Mouse (Mus musculus): Measurements from ENCODE around the gene Arl5c. TPM values are rescaled to one million over a fixed set of nuclear protein-coding genes. Genes with fewer than 3 reads are reported as not detected.
A peak's percentile ranks its signal among the peaks of the same experiment; 100 is the strongest.

The Arl5c gene
- 6.9 and 7.0 TPM in 2 replicates for polyA plus RNA-seq (2015; fragmentation: Nextera tagmentation; extraction: Ambion mirVana)

DNA sequence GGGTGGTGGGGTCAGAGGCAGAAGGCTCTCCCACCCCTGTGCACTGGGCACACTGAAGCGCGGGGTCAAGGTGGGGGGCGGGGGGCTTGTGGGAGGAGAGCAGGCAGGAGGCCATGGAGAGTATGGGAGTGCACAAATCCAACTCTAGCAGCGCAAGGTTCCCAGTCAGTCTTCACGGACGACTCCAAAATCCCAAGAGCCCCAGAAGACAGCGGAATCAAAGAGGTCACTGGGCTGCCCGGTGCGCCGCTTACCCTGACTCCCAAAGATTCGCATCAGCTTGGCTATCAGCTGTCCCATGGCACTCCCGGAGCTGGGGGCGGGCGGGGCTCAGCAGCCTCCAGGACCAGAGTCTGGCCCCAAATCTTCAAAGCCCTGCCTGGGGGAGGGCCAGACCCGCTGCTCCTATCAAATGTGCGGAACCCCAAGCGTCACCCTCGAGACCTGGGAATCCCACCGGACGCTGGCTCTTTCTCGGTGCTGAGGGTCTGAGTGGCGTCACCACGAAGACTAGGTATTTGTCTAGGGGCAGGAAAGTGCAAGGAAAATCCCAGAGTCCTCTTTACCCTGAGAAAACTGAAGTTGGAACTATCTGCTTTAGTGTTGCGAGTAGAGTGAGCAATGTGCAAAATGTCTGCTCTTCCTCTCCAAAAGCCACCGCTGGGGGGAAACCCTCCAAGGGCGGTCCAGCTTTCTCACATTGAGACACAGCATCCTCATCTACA is at the start of gene Arl5c:
Arl5c (minus strand) TSS at position 618 of the 725 bp plus-strand sequence.
- H3K4me3 ChIP-seq, result peak within 1 kb of the TSS; percentile 45
- H3K9ac ChIP-seq (replicated peaks), result peak within 1 kb of the TSS; percentile 42
- WGBS, result under 1% methylated on average over 25 of the region's 26 CpGs
- H3K4me2 ChIP-seq (replicated peaks), result peak within 1 kb of the TSS; percentile 91
- no peaks in the 10 kb centered on the region for H3K27me3 ChIP-seq
- H3K36me3 ChIP-seq, result no peaks in the 10 kb centered on the region
- no peak; the same call in 1 of the 2 replicates for ATAC-seq (replicated peaks)
- peaks cover 17% of the 10 kb centered on the region for H3K4me1 ChIP-seq
- no peak within 1 kb of the TSS for H3K27ac ChIP-seq (replicated peaks)
- no peaks in the 10 kb centered on the region for H3K9me3 ChIP-seq

DNA sequence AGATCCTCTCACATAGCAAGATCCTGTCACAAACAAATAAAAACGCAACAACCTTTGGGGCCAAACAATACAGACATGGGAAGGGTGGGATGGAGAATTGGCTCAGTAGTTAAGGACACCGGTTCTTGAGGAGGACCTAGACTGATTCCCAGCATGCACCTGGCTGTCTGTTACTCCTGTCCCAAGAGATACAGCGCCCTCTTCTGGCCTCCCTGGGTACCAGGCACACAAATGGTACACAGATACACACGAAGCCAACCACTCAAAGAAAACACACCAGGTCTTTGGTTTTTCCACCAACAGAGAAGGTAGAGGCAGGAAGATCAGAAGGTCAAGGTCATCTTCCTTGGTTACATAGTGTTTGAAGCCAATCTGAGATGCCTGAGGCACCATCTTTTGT is 49.6 kb upstream of the Arl5c start:
- Histone ChIP-seq H3K4me1 (peaks cover 22% of the 10 kb centered on the region), H3K4me2 (replicated peaks) (no peak overlapping the region), H3K27me3 (peaks cover 11% of the 10 kb centered on the region), H3K36me3 (no peaks in the 10 kb centered on the region), H3K9me3 (no peaks in the 10 kb centered on the region), H3K4me3 (no peak overlapping the region), H3K9ac (replicated peaks) (no peak overlapping the region), H3K27ac (replicated peaks) (no peak overlapping the region)
- no peak for ATAC-seq (replicated peaks)
- 68% methylated on average over 4 of the region's 4 CpGs for WGBS

DNA sequence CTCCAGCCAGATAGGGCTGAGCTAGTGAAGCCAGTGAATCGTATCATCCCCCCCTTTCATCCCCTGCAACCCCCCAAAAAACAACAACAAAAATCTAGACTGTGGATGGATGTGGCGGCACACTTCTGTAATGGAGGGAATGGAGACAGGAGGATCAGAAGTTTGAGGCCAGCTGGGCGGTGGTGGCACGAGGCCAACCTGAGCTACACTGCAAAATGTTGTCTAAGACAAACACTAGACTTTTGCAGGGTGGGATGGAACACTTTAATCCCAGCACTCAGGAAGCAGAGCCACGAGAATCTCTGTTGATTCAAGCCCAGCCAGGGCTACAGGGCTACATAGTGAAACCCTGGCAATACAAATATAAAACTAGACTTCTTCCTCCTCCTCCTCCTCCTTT is 48.1 kb upstream of the Arl5c start:
- ATAC-seq (replicated peaks), result no peak
- Histone ChIP-seq H3K4me3 (no peak overlapping the region), H3K27ac (replicated peaks) (no peak overlapping the region), H3K9ac (replicated peaks) (no peak overlapping the region), H3K4me1 (peaks cover 22% of the 10 kb centered on the region), H3K9me3 (no peaks in the 10 kb centered on the region), H3K27me3 (no peaks in the 10 kb centered on the region), H3K4me2 (replicated peaks) (no peak overlapping the region), H3K36me3 (no peaks in the 10 kb centered on the region)
- 67% methylated on average over 5 of the region's 5 CpGs for WGBS

DNA sequence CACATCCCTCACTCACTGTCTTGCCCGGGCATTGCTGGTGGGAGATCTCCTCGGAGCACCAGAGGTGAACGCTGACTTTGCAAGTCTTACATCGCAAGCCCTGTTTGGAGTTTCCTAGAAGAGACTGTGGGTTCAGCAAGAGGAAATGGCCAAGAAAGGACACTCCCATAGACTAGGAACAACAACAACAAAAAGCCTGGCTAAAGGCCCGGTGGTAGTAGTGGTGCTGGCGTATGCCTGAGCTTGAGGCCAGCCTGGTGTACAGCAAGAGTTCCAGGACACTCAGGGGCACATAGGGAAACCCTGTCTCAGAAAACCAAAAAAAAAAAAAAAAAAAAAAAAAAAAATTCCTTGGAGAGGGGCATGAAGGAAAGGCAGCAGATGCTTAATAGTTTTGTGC is 46.8 kb upstream of the Arl5c start:
- no peak for ATAC-seq (replicated peaks)
- Histone ChIP-seq H3K9me3 (no peaks in the 10 kb centered on the region), H3K4me3 (no peak overlapping the region), H3K36me3 (no peaks in the 10 kb centered on the region), H3K4me1 (peaks cover 14% of the 10 kb centered on the region), H3K27me3 (no peaks in the 10 kb centered on the region), H3K27ac (replicated peaks) (no peak overlapping the region), H3K4me2 (replicated peaks) (no peak overlapping the region), H3K9ac (replicated peaks) (no peak overlapping the region)
- WGBS, result 84% methylated on average over 6 of the region's 6 CpGs

DNA sequence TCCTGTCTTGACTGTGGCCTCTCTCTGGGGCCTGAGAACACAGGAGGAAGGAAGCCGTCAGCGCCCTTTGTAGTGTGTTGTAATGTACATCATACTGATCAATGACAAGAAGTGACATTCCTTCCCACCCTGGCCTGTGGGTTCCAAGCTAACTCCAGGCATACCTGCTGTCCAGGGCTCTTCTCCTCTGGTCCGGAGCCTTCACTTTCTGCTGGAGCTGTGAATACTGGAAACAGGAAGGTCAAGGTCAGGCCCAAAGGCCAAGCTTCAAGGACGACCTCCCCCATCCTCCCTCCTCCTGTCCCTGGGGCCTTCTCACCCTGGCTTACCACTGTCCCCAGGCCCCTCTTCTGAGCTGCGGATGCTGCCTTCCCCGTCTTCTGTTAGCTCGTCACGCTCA is 45.0 kb upstream of the Arl5c start:
- no peak overlapping the region for H3K27ac ChIP-seq (replicated peaks)
- H3K27me3 ChIP-seq, result peaks cover 10% of the 10 kb centered on the region; the same call in 1 of the 2 replicates
- WGBS, result 79% methylated on average over 8 of the region's 8 CpGs
- H3K4me2 ChIP-seq (replicated peaks), result no peak overlapping the region
- no peak overlapping the region for H3K9ac ChIP-seq (replicated peaks)
- H3K9me3 ChIP-seq, result no peaks in the 10 kb centered on the region
- no peaks in the 10 kb centered on the region for H3K36me3 ChIP-seq
- peaks cover 17% of the 10 kb centered on the region for H3K4me1 ChIP-seq
- H3K4me3 ChIP-seq, result no peak overlapping the region
- no peak for ATAC-seq (replicated peaks)

DNA sequence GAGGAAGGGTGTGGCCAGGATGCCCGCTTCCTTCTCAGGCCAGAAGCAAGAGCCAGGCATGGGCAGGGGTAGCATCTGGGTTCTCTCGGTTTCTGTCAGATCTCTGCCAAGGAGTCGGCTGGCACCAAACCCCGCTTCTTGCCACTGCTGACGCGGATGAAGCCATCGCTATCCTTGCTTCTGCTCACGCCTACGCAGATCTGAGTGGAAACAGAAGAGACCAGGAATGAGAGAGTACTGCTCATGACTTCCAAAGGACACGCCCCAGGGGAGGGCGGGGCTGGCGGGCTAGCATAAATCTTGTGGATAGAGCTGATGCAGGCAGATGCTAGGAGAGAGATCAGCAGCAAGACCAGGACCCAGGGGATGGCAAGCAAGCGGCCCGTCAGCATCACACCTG is 41.9 kb upstream of the Arl5c start:
- H3K4me3 ChIP-seq, result no peak overlapping the region
- no peak overlapping the region for H3K4me2 ChIP-seq (replicated peaks)
- H3K36me3 ChIP-seq, result no peaks in the 10 kb centered on the region
- H3K9me3 ChIP-seq, result no peaks in the 10 kb centered on the region
- no peak overlapping the region for H3K27ac ChIP-seq (replicated peaks)
- H3K27me3 ChIP-seq, result peaks cover 10% of the 10 kb centered on the region; the same call in 1 of the 2 replicates
- H3K4me1 ChIP-seq, result peaks cover 21% of the 10 kb centered on the region
- ATAC-seq (replicated peaks), result no peak
- H3K9ac ChIP-seq (replicated peaks), result no peak overlapping the region
- WGBS, result 63% methylated on average over 14 of the region's 14 CpGs

DNA sequence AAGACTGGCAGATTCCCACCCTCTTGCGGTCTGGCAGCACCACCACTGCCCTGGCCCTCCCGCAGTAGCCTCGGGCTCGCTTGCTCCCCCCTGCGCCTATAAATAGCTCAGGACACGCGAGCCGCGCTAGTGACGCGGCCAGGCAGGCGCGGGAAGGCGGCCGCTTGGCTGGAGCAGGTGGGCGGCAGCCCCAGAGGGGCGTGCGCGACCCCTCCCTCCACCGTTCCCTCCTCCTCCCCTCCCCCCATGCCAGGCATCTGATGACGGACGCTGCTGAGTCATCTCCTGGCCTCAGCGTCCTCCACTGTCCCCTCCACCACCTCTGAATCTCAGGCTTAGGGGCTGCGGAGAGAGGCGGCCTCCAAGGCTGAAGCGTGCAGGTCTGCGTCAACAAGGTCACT is 40.0 kb upstream of the Arl5c start:
- no peak overlapping the region for H3K27ac ChIP-seq (replicated peaks)
- H3K36me3 ChIP-seq, result peaks cover 4% of the 10 kb centered on the region
- peaks cover 10% of the 10 kb centered on the region; the same call in 1 of the 2 replicates for H3K27me3 ChIP-seq
- peak overlapping the region; percentile 86 for H3K4me2 ChIP-seq (replicated peaks)
- no peaks in the 10 kb centered on the region for H3K9me3 ChIP-seq
- H3K4me3 ChIP-seq, result peak overlapping the region; percentile 41
- H3K4me1 ChIP-seq, result peaks cover 27% of the 10 kb centered on the region
- peak overlapping the region; percentile 57 for H3K9ac ChIP-seq (replicated peaks)
- under 1% methylated on average over 24 of the region's 27 CpGs for WGBS
- ATAC-seq (replicated peaks), result 0 out of 2 replicates have a peak, but pooled peaks have one; percentile 44

DNA sequence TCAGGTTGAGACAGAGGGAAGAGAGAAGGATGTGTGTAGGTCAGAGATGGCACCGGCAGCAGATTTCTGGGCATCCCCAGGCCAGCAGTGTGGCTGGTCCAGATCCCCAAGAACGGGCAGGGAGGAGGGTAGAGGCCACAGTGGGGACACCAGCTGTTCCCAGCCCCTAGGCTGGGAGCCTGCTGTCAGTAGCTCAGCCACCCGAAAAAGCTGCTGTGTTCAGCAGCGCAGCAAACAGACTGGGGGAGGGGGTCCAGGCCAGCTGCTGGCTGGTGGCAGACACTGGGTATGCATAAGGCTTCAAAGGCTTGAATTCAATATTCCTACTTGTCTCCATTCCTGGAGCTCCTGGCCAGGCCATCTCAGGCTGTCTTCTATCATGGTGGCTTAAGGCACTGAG is 38.9 kb upstream of the Arl5c start:
- H3K9me3 ChIP-seq, result no peaks in the 10 kb centered on the region
- ATAC-seq (replicated peaks), result peak; percentile 28; the same call in 1 of the 2 replicates
- no peak overlapping the region for H3K4me3 ChIP-seq
- WGBS, result 13% methylated on average over 4 of the region's 4 CpGs
- H3K9ac ChIP-seq (replicated peaks), result no peak overlapping the region
- peaks cover 10% of the 10 kb centered on the region; the same call in 1 of the 2 replicates for H3K27me3 ChIP-seq
- H3K4me2 ChIP-seq (replicated peaks), result no peak overlapping the region
- H3K36me3 ChIP-seq, result peaks cover 14% of the 10 kb centered on the region
- H3K4me1 ChIP-seq, result peaks cover 27% of the 10 kb centered on the region
- peak overlapping the region; percentile 44 for H3K27ac ChIP-seq (replicated peaks)

DNA sequence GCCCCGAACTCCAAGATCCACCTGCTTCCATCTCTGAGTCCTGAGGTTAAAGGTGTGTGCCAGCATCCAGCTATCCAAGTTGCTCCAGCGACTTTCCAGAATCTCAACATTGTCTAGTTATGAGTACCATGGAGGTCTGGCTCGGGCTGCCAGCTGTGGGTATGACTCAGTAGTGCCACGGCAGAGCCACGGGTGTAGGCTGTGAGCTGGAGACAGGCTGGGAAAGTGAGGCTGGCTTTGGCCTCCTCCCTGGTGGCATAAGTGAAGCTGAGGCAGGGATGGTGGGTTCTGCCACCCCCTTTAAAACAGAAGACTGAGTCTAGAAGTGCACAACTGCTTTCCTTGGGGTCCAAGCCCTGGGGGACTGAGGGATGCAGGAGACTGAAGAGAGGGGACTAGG is 38.1 kb upstream of the Arl5c start:
- no peak overlapping the region for H3K9ac ChIP-seq (replicated peaks)
- WGBS, result 81% methylated on average over 5 of the region's 5 CpGs
- no peaks in the 10 kb centered on the region for H3K9me3 ChIP-seq
- ATAC-seq (replicated peaks), result no peak
- peaks cover 10% of the 10 kb centered on the region; the same call in 1 of the 2 replicates for H3K27me3 ChIP-seq
- no peak overlapping the region for H3K4me3 ChIP-seq
- H3K4me2 ChIP-seq (replicated peaks), result no peak overlapping the region
- peaks cover 22% of the 10 kb centered on the region for H3K36me3 ChIP-seq
- no peak overlapping the region for H3K27ac ChIP-seq (replicated peaks)
- peaks cover 27% of the 10 kb centered on the region for H3K4me1 ChIP-seq

DNA sequence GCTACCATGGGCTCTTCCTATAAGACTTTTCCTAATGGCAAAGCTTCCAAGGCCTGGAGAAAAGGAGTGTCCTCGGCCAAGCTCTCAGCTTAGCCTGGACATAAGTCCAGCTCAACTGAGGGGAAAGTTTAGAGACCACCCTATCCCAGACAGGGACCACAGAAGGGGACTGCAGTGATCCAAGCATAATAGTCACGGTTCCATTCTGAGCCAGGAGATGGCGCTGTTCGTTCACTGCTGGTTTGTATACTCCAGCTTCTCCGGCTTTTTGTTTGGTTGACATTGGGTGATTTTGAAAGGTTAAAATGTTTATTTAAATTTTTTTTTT is 35.4 kb upstream of the Arl5c start:
- peaks cover 31% of the 10 kb centered on the region for H3K36me3 ChIP-seq
- no peak for ATAC-seq (replicated peaks)
- no peak overlapping the region for H3K9ac ChIP-seq (replicated peaks)
- H3K4me3 ChIP-seq, result no peak overlapping the region
- H3K4me1 ChIP-seq, result peaks cover 35% of the 10 kb centered on the region
- peaks cover under 1% of the 10 kb centered on the region; the same call in 1 of the 2 replicates for H3K27me3 ChIP-seq
- no peak overlapping the region for H3K4me2 ChIP-seq (replicated peaks)
- H3K27ac ChIP-seq (replicated peaks), result no peak overlapping the region
- WGBS, result 2% methylated on average over 5 of the region's 5 CpGs
- H3K9me3 ChIP-seq, result no peaks in the 10 kb centered on the region

DNA sequence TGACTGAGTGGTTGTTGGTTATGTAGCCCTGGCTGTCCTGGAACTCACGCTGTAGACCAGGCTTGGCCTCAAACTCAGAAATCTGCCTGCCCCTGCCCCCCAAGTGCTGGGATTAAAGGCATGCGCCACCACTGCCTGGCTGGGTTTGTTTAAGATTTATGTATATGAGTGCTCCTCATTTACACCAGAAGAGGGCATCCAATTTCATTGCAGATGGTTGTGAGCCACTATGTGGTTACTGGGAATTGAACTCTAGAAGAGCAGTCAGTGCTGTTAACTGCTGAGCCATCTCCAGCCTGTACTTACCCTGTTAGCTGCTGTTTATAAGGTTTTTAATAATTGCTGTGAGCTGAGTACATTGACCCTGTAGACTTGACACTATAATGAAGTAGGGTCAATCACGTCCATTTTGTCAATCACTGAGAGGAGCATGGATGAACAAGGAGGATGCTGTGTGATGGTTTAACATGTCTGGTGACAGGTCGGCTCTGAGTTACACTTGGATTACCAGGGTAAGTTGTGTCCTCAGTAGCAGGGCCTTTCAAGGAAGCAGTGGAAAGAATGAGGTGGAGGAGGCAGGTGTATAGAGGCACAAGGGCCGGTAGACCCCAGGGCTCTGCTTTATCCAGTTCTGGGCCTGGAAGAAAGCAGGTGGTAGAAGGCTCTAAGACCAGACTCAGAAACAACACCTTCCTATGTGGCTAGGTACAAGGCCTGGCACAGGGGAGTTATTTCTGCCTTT is 34.9 kb upstream of the Arl5c start:
- Histone ChIP-seq H3K27me3 (no peaks in the 10 kb centered on the region), H3K4me1 (peaks cover 33% of the 10 kb centered on the region), H3K4me2 (replicated peaks) (no peak overlapping the region), H3K9ac (replicated peaks) (no peak overlapping the region), H3K27ac (replicated peaks) (no peak overlapping the region), H3K4me3 (no peak overlapping the region), H3K36me3 (peaks cover 31% of the 10 kb centered on the region), H3K9me3 (no peaks in the 10 kb centered on the region)
- no peak for ATAC-seq (replicated peaks)
- 50% methylated on average over 5 of the region's 5 CpGs for WGBS

DNA sequence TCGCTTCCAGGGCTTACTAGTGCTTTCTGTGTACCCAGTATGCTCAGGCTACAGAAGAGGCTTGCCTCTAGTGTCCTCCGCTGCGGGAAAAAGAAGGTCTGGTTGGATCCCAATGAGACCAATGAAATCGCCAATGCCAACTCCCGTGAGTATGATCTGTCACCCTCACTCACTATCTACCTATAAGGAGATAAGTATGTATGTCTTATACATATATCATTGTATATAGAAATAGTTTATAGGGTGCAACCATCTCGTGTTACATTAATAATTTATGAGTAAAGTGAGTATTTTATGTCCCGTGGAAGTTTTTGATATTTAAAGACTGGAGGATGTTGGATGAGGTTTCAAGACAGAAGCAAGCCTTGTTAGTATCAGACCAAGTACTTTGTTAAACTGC is 31.8 kb upstream of the Arl5c start:
- no peak overlapping the region for H3K27ac ChIP-seq (replicated peaks)
- H3K9me3 ChIP-seq, result no peaks in the 10 kb centered on the region
- 22% methylated on average over 7 of the region's 7 CpGs for WGBS
- no peaks in the 10 kb centered on the region for H3K27me3 ChIP-seq
- peaks cover 32% of the 10 kb centered on the region for H3K4me1 ChIP-seq
- no peak for ATAC-seq (replicated peaks)
- peak overlapping the region; percentile 82 for H3K4me3 ChIP-seq
- H3K36me3 ChIP-seq, result peaks cover 31% of the 10 kb centered on the region
- peak overlapping the region; percentile 82 for H3K4me2 ChIP-seq (replicated peaks)
- H3K9ac ChIP-seq (replicated peaks), result peak overlapping the region; percentile 96
